Mouse (Mus musculus) bone marrow macrophage, adult 2 months (primary cell): ENCODE results near the gene Ccdc106.

Source experiments
- CTCF ChIP-seq: IDR thresholded peaks from 2 replicates; pipeline ENCODE4 v1.5.1; 2012; ENCODE audit warnings: low read depth, mild to moderate bottlenecking, low read length, moderate library complexity
- POLR2A ChIP-seq: IDR thresholded peaks from 2 replicates; pipeline ENCODE4 v1.6.1; 2012; ENCODE audit warnings: mild to moderate bottlenecking, low read depth, low read length, borderline replicate concordance

- no peak for TF ChIP-seq POLR2A
- no peak for TF ChIP-seq CTCF
Measured at GRCm38 (mm10) chr7:5092381-5092780, 72.0 kb downstream of the Ccdc106 start.
